Comparison of ENCODE assay signal across 22 mouse cellular contexts in the genomic region with DNA sequence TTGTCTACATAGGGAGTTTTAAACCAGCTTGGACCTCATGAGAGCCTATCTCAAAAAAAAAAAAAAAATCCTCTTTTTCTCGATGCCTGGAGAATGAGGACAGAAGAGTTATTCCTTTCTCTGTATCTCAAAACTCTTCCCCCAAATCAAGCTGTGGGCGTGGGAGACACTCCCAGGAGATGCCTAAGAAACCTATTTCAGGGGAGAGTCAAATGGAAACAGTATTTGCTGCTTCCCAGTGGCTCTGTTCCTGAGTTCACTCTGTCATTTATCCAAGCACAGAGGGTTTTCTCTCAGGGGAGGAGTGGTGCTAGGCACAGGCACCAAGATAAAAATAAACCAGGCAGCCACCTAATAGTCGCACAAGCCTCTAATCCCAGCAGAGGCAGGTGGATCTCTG. TPM values are rescaled to one million over a fixed set of nuclear protein-coding genes. Genes with fewer than 3 reads are reported as not detected.
DNase-seq lines count a peak whose midpoint lies in the region; TF ChIP-seq lines count a peak whose summit lies in the region.
"Had no signal": no experiment of that assay in that cellular context is flagged by ENCODE, and none has a peak within 500 bp of the region (broad histone marks: within the 10 kb centered on the region; RNA-seq: fewer than 3 reads in every experiment).

No protein-coding gene starts in this region.

- 0 out of 2 replicates have a peak overlapping the region, but pooled peaks have one; percentile 28 for H3K27ac ChIP-seq in layer of hippocampus, adult 2 months
- H3K27ac ChIP-seq: embryonic facial prominence, embryonic 10.5 days; embryonic facial prominence, embryonic 13.5 days; forebrain, embryonic 12.5 days; forebrain, embryonic 15.5 days; hindbrain, embryonic 13.5 days had no signal

- no peak for TF ChIP-seq CTCF in layer of hippocampus, adult 2 months (conservative IDR thresholded peaks at IDR 0.05)

- peak; percentile 42 for DNase-seq in gastrocnemius, adult 18-20 months (ENCODE audit: low spot score)
- no peak for DNase-seq in gastrocnemius, postnatal 4 days (ENCODE audit: low spot score in 2 of 2)
- no peak for DNase-seq in layer of hippocampus, adult 2 months (ENCODE audit: low spot score in 2 of 2)
- no peak for DNase-seq in layer of hippocampus, adult 9-10 months (ENCODE audit: low spot score)
- DNase-seq in brain, adult 2 months (ENCODE audit: low read depth, low spot score): peak; percentile 35
- DNase-seq in testis, postnatal 14 days (ENCODE audit: low spot score): peak; percentile 75
- DNase-seq in adrenal gland, adult 8-10 months: no peak
- DNase-seq: adrenal gland, postnatal 14 days; B cell, adult 2 months; cerebellum, adult 11-12 months; cerebellum, adult 8-10 months; cerebellum, postnatal 10 days; cerebellum, postnatal 36 days; embryo, embryonic 11 days; gastrocnemius, postnatal 14 days; heart, adult 11 months had no signal

- H3K4me3 ChIP-seq in layer of hippocampus, adult 2 months: no peak overlapping the region
- H3K4me3 ChIP-seq: embryonic facial prominence, embryonic 10.5 days; embryonic facial prominence, embryonic 13.5 days; erythroblast, embryonic 14.5 days; forebrain, embryonic 12.5 days; forebrain, embryonic 15.5 days; hindbrain, embryonic 13.5 days had no signal

RNA-seq across cellular contexts. Expression of gene Dpf3, which starts 5.3 kb away (rescaled TPM):
- total RNA-seq in gastrocnemius, adult 18-20 months (2021): 10 to 100 TPM; 21.7 to 23.7 TPM
- total RNA-seq in gastrocnemius, postnatal 4 days (2021): 10 to 100 TPM; 15.6 to 19.3 TPM
- 10 to 100 TPM; 27.4 to 29.4 TPM for total RNA-seq in layer of hippocampus, adult 2 months (2021)
- 10 to 100 TPM in 1 of 4 experiments, 1 to 10 TPM in 3; 6.9 to 14.2 (median 9.4) TPM for total RNA-seq in adrenal gland, adult 8-10 months (2022)

RNA-seq across cellular contexts. Expression of gene Dcaf4, which starts 27.5 kb away (rescaled TPM):
- total RNA-seq in gastrocnemius, adult 18-20 months (2021): 10 to 100 TPM; 19.6 to 21.2 TPM
- 10 to 100 TPM; 25.5 to 28.4 TPM for total RNA-seq in gastrocnemius, postnatal 4 days (2021)
- total RNA-seq in layer of hippocampus, adult 2 months (2021): 10 to 100 TPM; 29.0 to 30.3 TPM
- 10 to 100 TPM; 43.6 to 85.3 (median 57.4) TPM for total RNA-seq in adrenal gland, adult 8-10 months (2022)

Comparison
In these comparisons a context has a peak if more than half of its experiments do, and no peak if none do; other contexts are left out.
1. DNase-seq: peak in gastrocnemius, adult 18-20 months (single experiment), brain, adult 2 months (single experiment) and testis, postnatal 14 days (single experiment); none in gastrocnemius, postnatal 4 days (0 of 2), layer of hippocampus, adult 2 months (0 of 2), layer of hippocampus, adult 9-10 months (single experiment) and adrenal gland, adult 8-10 months (single experiment).